Mouse (Mus musculus) neutrophil, adult 5-6 weeks (primary cell): ENCODE measurements around the gene Tnik. TPM values are rescaled to one million over a fixed set of nuclear protein-coding genes. Genes with fewer than 3 reads are reported as not detected.
A peak's percentile ranks its signal among the peaks of the same experiment; 100 is the strongest.

ENCODE experiments used
- ATAC-seq: fragments of 151-379, 151-347 bp; 2 replicates; pipeline ENCODE4 v1.8.0; 2017; ENCODE audit warnings: mild to moderate bottlenecking, moderate TSS enrichment; ENCODE audit not compliant: insufficient number of reproducible peaks, poor library complexity, low FRiP score, severe bottlenecking; ENCODE audit errors: extremely low read depth
- total RNA-seq: library from RNA; stranded (forward); fragments of 200-1000 nt; gene quantifications from 2 replicates; pipeline ENCODE4 v1.2.3, GENCODE M21; 2017

The Tnik gene
- total RNA-seq, 1 experiment from 2014 or later = 30.6 TPM

GRCm38 (mm10) chr3:28385199-28385975, 122.4 kb downstream of the Tnik start:
- no peak for ATAC-seq

- no peak for ATAC-seq
These were observed 125.5 kb downstream of the Tnik start for GRCm38 (mm10) chr3:28388540-28388939.

GRCm38 (mm10) chr3:28390183-28390582, 127.2 kb downstream of the Tnik start:
- no peak for ATAC-seq

GRCm38 (mm10) chr3:28392542-28392941, 129.5 kb downstream of the Tnik start:
- no peak for ATAC-seq

GRCm38 (mm10) chr3:28398781-28399180, 135.8 kb downstream of the Tnik start:
- no peak for ATAC-seq

- ATAC-seq = no peak
These were observed 136.7 kb downstream of the Tnik start for GRCm38 (mm10) chr3:28399593-28400216.

- ATAC-seq = no peak
These were observed 138.3 kb downstream of the Tnik start for GRCm38 (mm10) chr3:28401335-28401734.

- peak; percentile 41; the same call in 1 of the 2 replicates for ATAC-seq
These were observed 139.2 kb downstream of the Tnik start for GRCm38 (mm10) chr3:28402221-28402620.

GRCm38 (mm10) chr3:28405391-28405790, 142.4 kb downstream of the Tnik start:
- ATAC-seq = no peak

GRCm38 (mm10) chr3:28408859-28409459, 145.9 kb downstream of the Tnik start:
- ATAC-seq = no peak

- ATAC-seq = no peak
These were observed 147.3 kb downstream of the Tnik start for GRCm38 (mm10) chr3:28410269-28410668.

GRCm38 (mm10) chr3:28415986-28416385, 153.0 kb downstream of the Tnik start:
- no peak for ATAC-seq

- ATAC-seq = no peak
These were observed 154.2 kb downstream of the Tnik start for GRCm38 (mm10) chr3:28417091-28417715.

GRCm38 (mm10) chr3:28420194-28420593, 157.2 kb downstream of the Tnik start:
- no peak for ATAC-seq

GRCm38 (mm10) chr3:28420698-28421097, 157.7 kb downstream of the Tnik start:
- ATAC-seq = no peak

GRCm38 (mm10) chr3:28421798-28422197, 158.8 kb downstream of the Tnik start:
- no peak for ATAC-seq

- no peak for ATAC-seq
These were observed 159.2 kb downstream of the Tnik start for GRCm38 (mm10) chr3:28422221-28422620.

GRCm38 (mm10) chr3:28425911-28426310, 162.9 kb downstream of the Tnik start:
- ATAC-seq = no peak

GRCm38 (mm10) chr3:28431459-28431858, 168.4 kb downstream of the Tnik start:
- no peak for ATAC-seq

GRCm38 (mm10) chr3:28432321-28432720, 169.3 kb downstream of the Tnik start:
- no peak for ATAC-seq
